Mouse (Mus musculus): ENCODE measurements at regions not wholly inside any gene's neighbourhood (a gene's known extent, or its start where the extent isn't known, plus 50 kb on each side); places are given as distances from the start of the nearest gene placed in this dataset. TPM values are rescaled to one million over a fixed set of nuclear protein-coding genes. Genes with fewer than 3 reads are reported as not detected.
A peak's percentile ranks its signal among the peaks of the same experiment; 100 is the strongest.

DNA sequence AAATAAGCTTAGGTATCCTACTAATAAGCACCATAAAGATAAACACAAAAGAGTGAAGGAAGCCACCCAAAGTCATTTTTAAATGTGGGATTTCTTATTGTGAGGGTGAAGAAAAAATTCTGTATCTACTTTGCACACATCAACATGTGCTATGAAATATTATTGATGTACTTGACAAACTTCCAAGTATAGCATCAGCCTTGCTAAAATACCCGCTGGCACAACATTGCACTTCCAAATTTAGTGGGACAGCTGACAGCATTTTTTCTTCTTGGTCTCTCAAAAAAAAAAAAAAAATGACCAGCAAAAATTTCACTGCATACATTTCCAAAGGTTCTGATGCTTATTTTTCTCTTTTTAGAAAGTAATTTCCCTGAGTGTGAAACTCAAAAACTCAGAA, 101.9 kb upstream of the Tll1 start:
- H3K4me3 ChIP-seq: no peak overlapping the region
- H3K27ac ChIP-seq: no peak overlapping the region
- DNase-seq (ENCODE audit: extremely low spot score, low spot score): no peak
- no peaks in the 10 kb centered on the region for H3K4me1 ChIP-seq
- no peaks in the 10 kb centered on the region for H3K9me3 ChIP-seq
- 82% methylated on average over 1 of the region's 1 CpGs for WGBS
- no peaks in the 10 kb centered on the region for H3K27me3 ChIP-seq (ENCODE audit: poor library complexity, severe bottlenecking)
- no peaks in the 10 kb centered on the region for H3K36me3 ChIP-seq (replicated peaks)

DNA sequence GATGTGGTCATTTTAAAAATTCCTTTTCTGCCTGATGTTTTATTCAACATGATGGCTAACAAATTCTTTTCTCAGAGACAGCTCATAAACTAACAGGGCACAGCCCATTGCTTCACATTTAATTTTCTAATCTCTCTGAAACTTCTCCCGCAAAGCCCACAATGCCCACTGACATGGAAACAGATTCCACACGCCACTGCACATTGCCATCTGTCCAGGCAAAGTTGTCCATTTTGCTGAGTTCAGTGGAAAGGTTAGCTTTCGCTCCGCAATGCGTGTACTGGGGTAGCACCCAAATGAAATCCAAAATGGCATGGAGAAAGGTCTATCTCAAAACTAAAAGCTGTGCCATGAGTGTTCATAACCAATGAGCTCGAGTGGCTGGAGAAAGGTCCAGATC, 76.7 kb upstream of the Tll1 start:
- H3K4me3 ChIP-seq: no peak overlapping the region
- 91% methylated on average over 6 of the region's 6 CpGs for WGBS
- H3K27ac ChIP-seq: no peak overlapping the region
- H3K27me3 ChIP-seq (ENCODE audit: poor library complexity, severe bottlenecking): no peaks in the 10 kb centered on the region
- H3K4me1 ChIP-seq: no peaks in the 10 kb centered on the region
- DNase-seq (ENCODE audit: extremely low spot score, low spot score): no peak
- H3K9me3 ChIP-seq: no peaks in the 10 kb centered on the region
- H3K36me3 ChIP-seq (replicated peaks): no peaks in the 10 kb centered on the region

DNA sequence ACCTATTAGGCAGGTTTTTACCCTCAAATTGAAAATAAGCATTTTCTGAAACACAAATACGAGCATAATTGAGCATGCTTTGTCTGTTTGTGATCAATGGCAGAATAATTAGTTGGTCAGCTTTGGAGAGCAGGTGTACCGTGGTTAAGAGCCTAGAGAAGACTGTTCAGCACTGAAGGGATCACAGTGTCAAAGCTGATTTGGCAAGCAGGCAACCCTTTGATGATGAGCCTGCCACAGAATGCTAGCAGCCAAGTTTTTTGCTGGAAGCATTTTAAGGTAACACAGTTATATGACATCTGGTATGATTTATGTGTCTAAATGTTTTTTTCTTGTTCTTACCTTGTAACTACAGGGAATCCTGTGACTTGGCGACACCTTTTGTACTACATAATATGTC, 75.5 kb upstream of the Tll1 start:
- WGBS: 56% methylated on average over 3 of the region's 3 CpGs
- Histone ChIP-seq H3K4me3 (no peak overlapping the region), H3K9me3 (no peaks in the 10 kb centered on the region), H3K27me3 (ENCODE audit: poor library complexity, severe bottlenecking) (no peaks in the 10 kb centered on the region), H3K27ac (no peak overlapping the region), H3K4me1 (no peaks in the 10 kb centered on the region), H3K36me3 (replicated peaks) (no peaks in the 10 kb centered on the region)
- DNase-seq (ENCODE audit: extremely low spot score, low spot score): no peak

DNA sequence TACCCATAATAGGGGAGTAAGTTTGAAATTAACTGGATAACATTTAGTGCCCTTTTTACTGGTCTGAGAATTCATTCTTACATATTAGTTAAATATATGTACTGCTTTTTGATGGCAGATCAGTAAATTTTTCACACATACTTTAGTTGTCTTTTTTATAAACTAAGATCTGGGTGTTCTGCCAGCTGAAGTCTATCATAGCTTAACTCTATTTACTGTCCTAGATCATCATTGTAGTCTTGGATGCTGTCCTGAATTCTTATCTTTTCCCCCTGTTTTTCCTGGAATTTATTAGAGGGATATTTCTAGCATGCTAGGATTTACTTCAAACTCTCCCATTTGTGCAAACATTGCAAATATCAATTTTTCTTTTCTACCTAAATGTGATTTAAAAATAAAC, 74.3 kb upstream of the Tll1 start:
- no peaks in the 10 kb centered on the region for H3K4me1 ChIP-seq
- no peaks in the 10 kb centered on the region for H3K9me3 ChIP-seq
- H3K36me3 ChIP-seq (replicated peaks): no peaks in the 10 kb centered on the region
- no peak for DNase-seq (ENCODE audit: extremely low spot score, low spot score)
- H3K27ac ChIP-seq: no peak overlapping the region
- H3K27me3 ChIP-seq (ENCODE audit: poor library complexity, severe bottlenecking): no peaks in the 10 kb centered on the region
- H3K4me3 ChIP-seq: no peak overlapping the region

DNA sequence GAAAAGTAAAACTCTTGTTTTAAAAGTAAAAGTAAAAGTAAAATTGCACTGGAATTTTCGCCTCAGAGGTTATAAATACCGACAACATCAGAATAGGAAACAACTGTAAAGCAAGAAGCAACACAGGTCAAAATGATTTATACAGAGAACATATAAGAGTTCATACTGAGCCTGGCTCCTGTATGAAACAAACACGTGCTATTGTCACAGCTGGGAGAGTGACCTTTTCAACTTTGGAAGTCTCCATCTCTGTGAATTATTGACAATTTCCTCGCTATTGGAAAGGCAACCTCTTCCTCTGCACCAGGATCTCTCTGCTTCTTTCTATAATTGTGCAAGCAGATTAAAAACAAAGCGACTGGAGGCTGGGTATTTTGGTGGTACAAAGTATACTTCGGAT, 70.0 kb upstream of the Tll1 start:
- Histone ChIP-seq H3K36me3 (replicated peaks) (no peaks in the 10 kb centered on the region), H3K4me1 (no peaks in the 10 kb centered on the region), H3K9me3 (no peaks in the 10 kb centered on the region), H3K4me3 (no peak overlapping the region), H3K27ac (no peak overlapping the region), H3K27me3 (ENCODE audit: poor library complexity, severe bottlenecking) (no peaks in the 10 kb centered on the region)
- no peak for DNase-seq (ENCODE audit: extremely low spot score, low spot score)
- WGBS: 84% methylated on average over 6 of the region's 6 CpGs

DNA sequence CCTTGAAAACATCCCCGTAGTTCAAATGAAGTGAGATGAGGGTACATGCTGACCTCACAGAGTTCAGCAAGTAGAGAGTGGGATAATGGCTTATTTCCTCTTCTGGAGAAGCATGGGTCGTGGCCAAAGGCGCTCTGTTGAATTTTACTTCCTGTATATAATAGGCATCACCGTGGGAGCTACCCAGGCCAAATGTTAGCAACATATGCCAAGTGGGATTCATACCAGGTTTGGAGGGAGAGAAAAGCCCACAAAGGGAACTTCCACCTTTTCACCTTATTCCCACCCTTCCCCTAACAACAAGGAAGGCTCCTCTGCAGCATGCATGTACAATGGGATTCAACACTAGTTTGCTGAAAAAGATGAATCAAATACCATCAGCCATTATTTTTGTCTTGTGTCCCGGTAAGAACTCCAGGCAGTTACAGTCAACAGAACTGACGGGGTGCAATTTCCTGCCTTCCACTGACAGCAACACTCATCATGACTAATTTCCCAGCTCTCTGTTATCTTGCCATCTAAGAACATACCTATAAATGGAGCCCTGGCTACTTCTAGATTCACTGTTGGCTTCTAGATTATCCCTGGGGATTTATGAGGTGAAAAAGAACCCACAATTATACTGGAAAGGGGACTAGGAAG, 59.4 kb upstream of the Tll1 start:
- WGBS: 84% methylated on average over 6 of the region's 6 CpGs
- no peaks in the 10 kb centered on the region for H3K36me3 ChIP-seq (replicated peaks)
- no peak for DNase-seq (ENCODE audit: extremely low spot score, low spot score)
- no peaks in the 10 kb centered on the region for H3K4me1 ChIP-seq
- H3K27ac ChIP-seq: no peak overlapping the region
- no peak overlapping the region for H3K4me3 ChIP-seq
- H3K27me3 ChIP-seq (ENCODE audit: poor library complexity, severe bottlenecking): no peaks in the 10 kb centered on the region
- no peaks in the 10 kb centered on the region for H3K9me3 ChIP-seq

MicroRNA genes in the stretch of these regions (microRNA counts, 519-probe panel; counts per million panel counts)
- 341 counts per million, percentile 65 among the panel's probes with 10 or more counts for microRNA mmu-miR-710

Small RNA genes lying in the stretch of these regions (microRNA-seq; reads per million reads assigned to microRNA genes)
- gene Mir710: not detected

Data from forebrain, embryonic 10.5 days (tissue).